Mouse (Mus musculus): ENCODE measurements at regions not wholly inside any gene's neighbourhood (a gene's known extent, or its start where the extent isn't known, plus 50 kb on each side); places are given as distances from the start of the nearest gene placed in this dataset.
"Not testable (repeated sequence)": the region's sequence is repeated elsewhere in the genome, so short reads cannot be mapped to it uniquely, and the experiment has no call there.

GRCm38 (mm10) chr10:20838685-20839425 is 113.5 kb upstream of the Ahi1 start:
- WGBS = 85% methylated on average over 8 of the region's 8 CpGs
- no peak overlapping the region for H3K27ac ChIP-seq

GRCm38 (mm10) chr10:20836816-20837215 is 111.9 kb upstream of the Pde7b start:
- H3K36me3 ChIP-seq (replicated peaks); H3K9me3 ChIP-seq; H3K4me1 ChIP-seq; H3K4me3 ChIP-seq; H3K27ac ChIP-seq; DNase-seq (ENCODE audit: extremely low spot score, low spot score); H3K27me3 ChIP-seq (ENCODE audit: poor library complexity, severe bottlenecking): not testable (repeated sequence)
- WGBS = 66% methylated on average over 4 of the region's 4 CpGs

More at GRCm38 (mm10) chr10:20838685-20839425, 113.5 kb upstream of the Ahi1 start:
- Histone ChIP-seq H3K36me3 (replicated peaks) (no peaks in the 10 kb centered on the region), H3K4me1 (0 out of 2 replicates have a peak, but pooled peaks cover 5% of the 10 kb centered on the region), H3K4me3 (no peak overlapping the region), H3K27me3 (ENCODE audit: poor library complexity, severe bottlenecking) (no peaks in the 10 kb centered on the region), H3K9me3 (no peaks in the 10 kb centered on the region)
- DNase-seq (ENCODE audit: extremely low spot score, low spot score) = no peak

- Histone ChIP-seq H3K27ac (no peak overlapping the region), H3K36me3 (replicated peaks) (no peaks in the 10 kb centered on the region), H3K4me3 (no peak overlapping the region), H3K27me3 (ENCODE audit: poor library complexity, severe bottlenecking) (no peaks in the 10 kb centered on the region), H3K9me3 (no peaks in the 10 kb centered on the region), H3K4me1 (no peaks in the 10 kb centered on the region)
- 90% methylated on average over 11 of the region's 11 CpGs for WGBS
- DNase-seq (ENCODE audit: extremely low spot score, low spot score) = no peak
Observed at GRCm38 (mm10) chr10:20834806-20835575, 110.1 kb upstream of the Pde7b start.

GRCm38 (mm10) chr10:20828304-20828703 is 103.4 kb upstream of the Pde7b start:
- Histone ChIP-seq H3K4me1 (no peaks in the 10 kb centered on the region), H3K36me3 (replicated peaks) (no peaks in the 10 kb centered on the region), H3K27ac (no peak overlapping the region), H3K27me3 (ENCODE audit: poor library complexity, severe bottlenecking) (no peaks in the 10 kb centered on the region), H3K9me3 (no peaks in the 10 kb centered on the region), H3K4me3 (no peak overlapping the region)
- DNase-seq (ENCODE audit: extremely low spot score, low spot score) = no peak
- 78% methylated on average over 1 of the region's 1 CpGs for WGBS

- Histone ChIP-seq H3K27me3 (ENCODE audit: poor library complexity, severe bottlenecking) (no peaks in the 10 kb centered on the region), H3K36me3 (replicated peaks) (no peaks in the 10 kb centered on the region), H3K4me1 (no peaks in the 10 kb centered on the region), H3K4me3 (no peak overlapping the region), H3K27ac (no peak overlapping the region), H3K9me3 (no peaks in the 10 kb centered on the region)
- DNase-seq (ENCODE audit: extremely low spot score, low spot score) = no peak
Observed at GRCm38 (mm10) chr10:20827473-20827872, 102.6 kb upstream of the Pde7b start.

GRCm38 (mm10) chr10:20818548-20818947 is 93.7 kb upstream of the Pde7b start:
- no peak overlapping the region for H3K4me3 ChIP-seq
- H3K4me1 ChIP-seq = no peaks in the 10 kb centered on the region
- H3K36me3 ChIP-seq (replicated peaks) = no peaks in the 10 kb centered on the region
- H3K9me3 ChIP-seq = no peaks in the 10 kb centered on the region
- WGBS = 84% methylated on average over 4 of the region's 4 CpGs
- no peaks in the 10 kb centered on the region for H3K27me3 ChIP-seq (ENCODE audit: poor library complexity, severe bottlenecking)
- no peak overlapping the region for H3K27ac ChIP-seq
- no peak for DNase-seq (ENCODE audit: extremely low spot score, low spot score)

- DNase-seq (ENCODE audit: extremely low spot score, low spot score) = no peak
- WGBS = 85% methylated on average over 7 of the region's 7 CpGs
- Histone ChIP-seq H3K4me3 (no peak overlapping the region), H3K27me3 (ENCODE audit: poor library complexity, severe bottlenecking) (no peaks in the 10 kb centered on the region), H3K4me1 (no peaks in the 10 kb centered on the region), H3K27ac (no peak overlapping the region), H3K9me3 (no peaks in the 10 kb centered on the region), H3K36me3 (replicated peaks) (no peaks in the 10 kb centered on the region)
Observed at GRCm38 (mm10) chr10:20799792-20800191, 74.9 kb upstream of the Pde7b start.

- no peaks in the 10 kb centered on the region for H3K9me3 ChIP-seq
- H3K27me3 ChIP-seq (ENCODE audit: poor library complexity, severe bottlenecking) = no peaks in the 10 kb centered on the region
- H3K4me1 ChIP-seq = no peaks in the 10 kb centered on the region
- H3K36me3 ChIP-seq (replicated peaks) = no peaks in the 10 kb centered on the region
- H3K4me3 ChIP-seq = no peak overlapping the region
- no peak overlapping the region for H3K27ac ChIP-seq
- WGBS = 93% methylated on average over 2 of the region's 2 CpGs
- DNase-seq (ENCODE audit: extremely low spot score, low spot score) = no peak
Observed at GRCm38 (mm10) chr10:20798400-20798799, 73.5 kb upstream of the Pde7b start.

- no peak overlapping the region for H3K4me3 ChIP-seq
- H3K36me3 ChIP-seq (replicated peaks) = no peaks in the 10 kb centered on the region
- 89% methylated on average over 6 of the region's 6 CpGs for WGBS
- H3K4me1 ChIP-seq = no peaks in the 10 kb centered on the region
- no peaks in the 10 kb centered on the region for H3K9me3 ChIP-seq
- DNase-seq (ENCODE audit: extremely low spot score, low spot score) = no peak
- H3K27ac ChIP-seq = no peak overlapping the region
- no peaks in the 10 kb centered on the region for H3K27me3 ChIP-seq (ENCODE audit: poor library complexity, severe bottlenecking)
Observed at GRCm38 (mm10) chr10:20793956-20794355, 69.1 kb upstream of the Pde7b start.

- H3K4me1 ChIP-seq = no peaks in the 10 kb centered on the region
Observed at GRCm38 (mm10) chr10:20780946-20781345, 56.1 kb upstream of the Pde7b start.

GRCm38 (mm10) chr10:20776640-20777413 is 51.9 kb upstream of the Pde7b start:
- Histone ChIP-seq H3K36me3 (replicated peaks) (no peaks in the 10 kb centered on the region), H3K4me1 (no peaks in the 10 kb centered on the region), H3K4me3 (no peak overlapping the region), H3K27ac (no peak overlapping the region), H3K27me3 (ENCODE audit: poor library complexity, severe bottlenecking) (no peaks in the 10 kb centered on the region), H3K9me3 (no peaks in the 10 kb centered on the region)
- DNase-seq (ENCODE audit: extremely low spot score, low spot score) = no peak
- WGBS = 93% methylated on average over 11 of the region's 11 CpGs

More at GRCm38 (mm10) chr10:20780946-20781345, 56.1 kb upstream of the Pde7b start:
- H3K4me3 ChIP-seq = no peak overlapping the region
- no peak overlapping the region for H3K27ac ChIP-seq
- H3K27me3 ChIP-seq (ENCODE audit: poor library complexity, severe bottlenecking) = no peaks in the 10 kb centered on the region
- WGBS = 88% methylated on average over 1 of the region's 1 CpGs
- no peaks in the 10 kb centered on the region for H3K36me3 ChIP-seq (replicated peaks)
- no peaks in the 10 kb centered on the region for H3K9me3 ChIP-seq
- no peak for DNase-seq (ENCODE audit: extremely low spot score, low spot score)

GRCm38 (mm10) chr10:20775731-20776429 is 51.0 kb upstream of the Pde7b start:
- WGBS = 87% methylated on average over 3 of the region's 3 CpGs
- no peaks in the 10 kb centered on the region for H3K4me1 ChIP-seq
- no peak overlapping the region for H3K4me3 ChIP-seq
- no peak for DNase-seq (ENCODE audit: extremely low spot score, low spot score)
- H3K36me3 ChIP-seq (replicated peaks) = no peaks in the 10 kb centered on the region
- H3K9me3 ChIP-seq = no peaks in the 10 kb centered on the region
- H3K27me3 ChIP-seq (ENCODE audit: poor library complexity, severe bottlenecking) = no peaks in the 10 kb centered on the region
- no peak overlapping the region for H3K27ac ChIP-seq
